In the genomic region with DNA sequence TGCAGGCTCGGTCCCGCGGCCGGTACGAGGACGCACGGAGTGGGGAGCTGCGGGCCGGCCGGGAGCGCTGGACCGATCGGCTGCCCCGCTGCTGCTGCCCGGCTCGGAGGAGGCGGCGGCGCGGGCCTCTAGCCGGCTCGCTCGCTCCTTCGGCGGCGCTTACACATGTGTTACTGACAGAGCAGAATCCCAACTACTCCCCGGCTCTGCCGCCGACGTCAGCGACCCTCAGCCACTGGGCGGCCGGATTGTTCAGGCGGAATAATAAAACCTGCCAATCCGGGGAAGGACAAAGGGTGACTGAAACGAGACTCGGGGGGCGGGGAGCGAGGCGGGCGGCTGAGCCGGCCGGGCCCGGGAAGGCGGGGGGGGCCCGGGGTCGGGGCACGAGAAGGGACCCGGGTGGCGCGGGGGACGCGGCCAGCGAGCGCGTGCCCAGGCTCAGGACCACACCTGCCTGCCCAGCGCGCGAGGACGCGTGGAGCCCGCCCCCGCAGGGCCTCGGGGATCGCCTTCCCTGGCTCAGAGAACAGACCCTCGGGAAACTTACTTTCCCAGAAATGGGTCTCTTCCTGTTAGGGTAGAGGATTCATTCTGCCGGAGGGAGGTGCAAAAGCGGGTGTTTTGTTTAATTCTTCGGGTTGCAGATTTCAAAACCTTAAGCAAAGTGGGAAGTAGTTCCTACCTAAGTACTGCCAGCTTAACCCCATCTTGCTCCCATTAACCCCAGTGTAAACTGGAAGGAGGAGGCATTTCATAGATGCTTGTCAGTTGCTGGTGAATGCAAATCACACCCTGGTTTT, we compare ENCODE assay signal across 8 mouse cellular contexts. TPM values are rescaled to one million over a fixed set of nuclear protein-coding genes. Genes with fewer than 3 reads are reported as not detected.
DNase-seq lines count a peak whose midpoint lies in the region; ATAC-seq and TF ChIP-seq lines count a peak whose summit lies in the region.

No protein-coding gene starts in this region.

- DNase-seq in c-Kit-positive CD71-positive TER-119-positive erythroid progenitor cells, embryonic 14.5 days (ENCODE audit: low spot score): peak; percentile 65
- peak; percentile 97 for DNase-seq in forebrain, embryonic 14.5 days (ENCODE audit: low spot score)
- peak; percentile 93 to 94 for DNase-seq in heart, postnatal 14 days
- peak; percentile 92 to 95 for DNase-seq in layer of hippocampus, adult 18-20 months (ENCODE audit: low spot score in 2 of 2)
- peak; percentile 97 for DNase-seq in lung, adult 18-20 months

- H3K36me3 ChIP-seq in E14TG2a.4 (ENCODE audit: insufficient read depth, low read length): no peaks in the 10 kb centered on the region
- no peaks in the 10 kb centered on the region; the same call in 1 of the 2 replicates for H3K36me3 ChIP-seq in forebrain, embryonic 14.5 days (ENCODE audit: control insufficient read depth, insufficient read depth, low read length)
- H3K36me3 ChIP-seq in neural tube, embryonic 14.5 days (ENCODE audit: control insufficient read depth, insufficient read depth, low read length): no peaks in the 10 kb centered on the region
- H3K36me3 ChIP-seq in testis, adult 2 months (ENCODE audit: control insufficient read depth, insufficient read depth, low read length): no peaks in the 10 kb centered on the region

- peaks cover 39% of the 10 kb centered on the region for H3K27me3 ChIP-seq in E14TG2a.4 (ENCODE audit: insufficient read depth, low read length)
- H3K27me3 ChIP-seq in forebrain, embryonic 14.5 days (replicated peaks; ENCODE audit: control insufficient read depth, insufficient read depth, low read length): no peaks in the 10 kb centered on the region; the same call in 1 of the 2 replicates
- H3K27me3 ChIP-seq in neural tube, embryonic 14.5 days (ENCODE audit: control insufficient read depth, insufficient read depth, low read length): no peaks in the 10 kb centered on the region
- peaks cover 4% of the 10 kb centered on the region for H3K27me3 ChIP-seq in testis, adult 2 months (ENCODE audit: control insufficient read depth, insufficient read depth, low read length)

- peaks cover 32% of the 10 kb centered on the region for H3K4me1 ChIP-seq in E14TG2a.4 (replicated peaks; ENCODE audit: low read depth, low read length)
- peaks cover 16% of the 10 kb centered on the region; the same call in 1 of the 2 replicates for H3K4me1 ChIP-seq in forebrain, embryonic 14.5 days (ENCODE audit: control insufficient read depth, insufficient read depth, low read length)
- H3K4me1 ChIP-seq in neural tube, embryonic 14.5 days (ENCODE audit: control insufficient read depth, insufficient read depth, low read length): peaks cover 13% of the 10 kb centered on the region; the same call in 1 of the 2 replicates
- peaks cover 7% of the 10 kb centered on the region for H3K4me1 ChIP-seq in testis, adult 2 months (ENCODE audit: control insufficient read depth, insufficient read depth, low read length)

- peak overlapping the region; percentile 94 for H3K4me2 ChIP-seq in forebrain, embryonic 14.5 days (ENCODE audit: low read length)
- H3K4me2 ChIP-seq in neural tube, embryonic 14.5 days (ENCODE audit: low read depth, low read length): peak overlapping the region; percentile 90

- H3K9ac ChIP-seq in forebrain, embryonic 14.5 days (ENCODE audit: low read length): peak overlapping the region; percentile 97
- peak overlapping the region; percentile 78 for H3K9ac ChIP-seq in neural tube, embryonic 14.5 days (replicated peaks; ENCODE audit: low read depth, low read length)

- peak overlapping the region; percentile 98 for H3K27ac ChIP-seq in forebrain, embryonic 14.5 days (ENCODE audit: low read depth, low read length)
- peak overlapping the region; percentile 97 for H3K27ac ChIP-seq in neural tube, embryonic 14.5 days (ENCODE audit: low read depth, low read length)
- H3K27ac ChIP-seq in testis, adult 2 months (ENCODE audit: control insufficient read depth, insufficient read depth, low read depth, low read length): peak overlapping the region; percentile 56

- intact Hi-C loops in heart, postnatal 14 days (cut with DNase I): loop anchor here (5.0 to 10.0 kb wide), 2 partner anchors 192 to 509 kb away; no protein-coding TSS in a partner anchor

- TF ChIP-seq POLR2A in testis, adult 2 months (IDR thresholded peaks at IDR 0.05; ENCODE audit: control insufficient read depth, low read depth, low read length): peak; percentile 63; the same call in 1 of the 2 replicates

- H3K4me3 ChIP-seq in E14TG2a.4 (replicated peaks; ENCODE audit: low read length): peak overlapping the region; percentile 82
- peak overlapping the region; percentile 83 for H3K4me3 ChIP-seq in forebrain, embryonic 14.5 days (ENCODE audit: low read depth, low read length)
- peak overlapping the region; percentile 67 for H3K4me3 ChIP-seq in neural tube, embryonic 14.5 days (ENCODE audit: low read depth, low read length)
- H3K4me3 ChIP-seq in testis, adult 2 months (ENCODE audit: control insufficient read depth, low read depth, low read length): peak overlapping the region; percentile 75

- ATAC-seq in forebrain, embryonic 14.5 days: peak; percentile 93
- ATAC-seq in neural tube, embryonic 14.5 days (ENCODE audit: low read depth): peak; percentile 95

- no peak for TF ChIP-seq CTCF in E14TG2a.4 (conservative IDR thresholded peaks at IDR 0.05; ENCODE audit: low read length)
- no peak for TF ChIP-seq CTCF in testis, adult 2 months (IDR thresholded peaks at IDR 0.05; ENCODE audit: control insufficient read depth, insufficient read depth, insufficient replicate concordance, low read depth, low read length)

- under 1% methylated on average over 62 of the region's 69 CpGs for WGBS in forebrain, embryonic 14.5 days
- WGBS in neural tube, embryonic 14.5 days: under 1% methylated on average over 65 of the region's 69 CpGs

- no peaks in the 10 kb centered on the region for H3K9me3 ChIP-seq in E14TG2a.4 (ENCODE audit: low read length)
- no peaks in the 10 kb centered on the region for H3K9me3 ChIP-seq in forebrain, embryonic 14.5 days (replicated peaks; ENCODE audit: control insufficient read depth, low read length)
- H3K9me3 ChIP-seq in neural tube, embryonic 14.5 days (ENCODE audit: control insufficient read depth, low read length): no peaks in the 10 kb centered on the region

RNA-seq across cellular contexts. Expression of a gene that starts 0.5 kb away (rescaled TPM):
- polyA plus RNA-seq in forebrain, embryonic 14.5 days (2014; fragmentation: Nextera tagmentation; extraction: Ambion mirVana): 114 and 123 TPM in 2 replicates
- total RNA-seq in heart, postnatal 14 days (2021): 10 to 100 TPM; 33.2 to 34.5 TPM
- 100 to 1,000 TPM; 224 to 225 TPM for total RNA-seq in layer of hippocampus, adult 18-20 months (2021)
- 86.8 and 97.2 TPM in 2 replicates for polyA plus RNA-seq in neural tube, embryonic 14.5 days (2014; fragmentation: Nextera tagmentation; extraction: Ambion mirVana)
- polyA plus RNA-seq in testis, adult 2 months (2012; rRNA removed): 10.3 and 12.4 TPM in 2 replicates

Comparison
In these comparisons a context has a peak if more than half of its experiments do, and no peak if none do; other contexts are left out.
1. Peak in every context shown above with its lines: DNase-seq, ATAC-seq, H3K4me3 ChIP-seq and H3K27ac ChIP-seq.